Mouse (Mus musculus): ENCODE data around the gene Pfkfb2. TPM values are rescaled to one million over a fixed set of nuclear protein-coding genes. Genes with fewer than 3 reads are reported as not detected.

Gene Pfkfb2
- polyA plus RNA-seq, 1 experiment from 2014 or later = 4.5 TPM

GRCm38 (mm10) chr1:130717291-130717871 lies 11.7 kb downstream of the Pfkfb2 start, which contains the start of gene Yod1:
Gene Yod1, plus strand, starts transcription at chr1:130717327.
- peak within 1 kb of the TSS; percentile 84 for H3K4me3 ChIP-seq (replicated peaks)
- H3K27me3 ChIP-seq = no peaks in the 10 kb centered on the region
- H3K9ac ChIP-seq = peak within 1 kb of the TSS; percentile 89
- no peaks in the 10 kb centered on the region for H3K9me3 ChIP-seq (replicated peaks)
- peak within 1 kb of the TSS; percentile 98 for H3K4me2 ChIP-seq
- ATAC-seq (ENCODE audit: low read depth) = peak; percentile 64
- DNase-seq = peak; percentile 75
- peaks cover 50% of the 10 kb centered on the region for H3K4me1 ChIP-seq (replicated peaks)
- WGBS (ENCODE audit: insufficient replicate concordance) = under 1% methylated on average over 54 of the region's 54 CpGs
- peaks cover 27% of the 10 kb centered on the region for H3K36me3 ChIP-seq
- H3K27ac ChIP-seq = peak within 1 kb of the TSS; percentile 97

GRCm38 (mm10) chr1:130716513-130717290 lies 12.4 kb downstream of the Pfkfb2 start:
- WGBS (ENCODE audit: insufficient replicate concordance) = under 1% methylated on average over 42 of the region's 42 CpGs
- peak; percentile 12 for ATAC-seq (ENCODE audit: low read depth)

GRCm38 (mm10) chr1:130716218-130716512 lies 12.9 kb downstream of the Pfkfb2 start:
- H3K9ac ChIP-seq = peak overlapping the region; percentile 89
- H3K9me3 ChIP-seq (replicated peaks) = no peaks in the 10 kb centered on the region
- no peak for DNase-seq
- peak overlapping the region; percentile 97 for H3K27ac ChIP-seq
- H3K27me3 ChIP-seq = no peaks in the 10 kb centered on the region
- 0% methylated on average over 3 of the region's 3 CpGs for WGBS (ENCODE audit: insufficient replicate concordance)
- peaks cover 30% of the 10 kb centered on the region for H3K36me3 ChIP-seq
- peaks cover 50% of the 10 kb centered on the region for H3K4me1 ChIP-seq (replicated peaks)
- H3K4me2 ChIP-seq = peak overlapping the region; percentile 98
- ATAC-seq (ENCODE audit: low read depth) = peak; percentile 9
- H3K4me3 ChIP-seq (replicated peaks) = peak overlapping the region; percentile 84

More at GRCm38 (mm10) chr1:130716513-130717290, 12.4 kb downstream of the Pfkfb2 start:
- Histone ChIP-seq H3K4me1 (replicated peaks) (peaks cover 50% of the 10 kb centered on the region), H3K4me3 (replicated peaks) (peak overlapping the region; percentile 84), H3K27me3 (no peaks in the 10 kb centered on the region), H3K36me3 (peaks cover 26% of the 10 kb centered on the region), H3K4me2 (peak overlapping the region; percentile 98), H3K9me3 (replicated peaks) (no peaks in the 10 kb centered on the region), H3K27ac (peak overlapping the region; percentile 97), H3K9ac (peak overlapping the region; percentile 89)
- DNase-seq = no peak

- Histone ChIP-seq H3K9me3 (replicated peaks) (no peaks in the 10 kb centered on the region), H3K27ac (peak within 1 kb of the TSS; percentile 97), H3K9ac (peak within 1 kb of the TSS; percentile 89), H3K36me3 (peaks cover 30% of the 10 kb centered on the region), H3K27me3 (no peaks in the 10 kb centered on the region), H3K4me2 (peak within 1 kb of the TSS; percentile 98), H3K4me1 (replicated peaks) (peaks cover 49% of the 10 kb centered on the region), H3K4me3 (replicated peaks) (peak within 1 kb of the TSS; percentile 84)
- peak; percentile 95 for DNase-seq
- peak; percentile 88 for ATAC-seq (ENCODE audit: low read depth)
- WGBS (ENCODE audit: insufficient replicate concordance) = under 1% methylated on average over 38 of the region's 38 CpGs
Observed at GRCm38 (mm10) chr1:130715561-130716217, 13.4 kb downstream of the Pfkfb2 start, which contains the start of gene Gm29427. Gene Gm29427, minus strand, starts transcription at chr1:130715799.

GRCm38 (mm10) chr1:130714046-130714445 lies 15.0 kb downstream of the Pfkfb2 start:
- H3K4me3 ChIP-seq (replicated peaks) = peak overlapping the region; percentile 84; the same call in 1 of the 2 replicates
- H3K4me2 ChIP-seq = peak overlapping the region; percentile 98
- ATAC-seq (ENCODE audit: low read depth) = no peak
- DNase-seq = no peak
- 81% methylated on average over 4 of the region's 4 CpGs for WGBS (ENCODE audit: insufficient replicate concordance)
- 0 out of 2 replicates have a peak overlapping the region, but pooled peaks have one; percentile 1 for H3K9ac ChIP-seq
- H3K27ac ChIP-seq = no peak overlapping the region
- no peaks in the 10 kb centered on the region for H3K27me3 ChIP-seq
- no peaks in the 10 kb centered on the region for H3K9me3 ChIP-seq (replicated peaks)
- peaks cover 36% of the 10 kb centered on the region for H3K36me3 ChIP-seq
- peaks cover 42% of the 10 kb centered on the region for H3K4me1 ChIP-seq (replicated peaks)

- H3K9me3 ChIP-seq (replicated peaks) = no peaks in the 10 kb centered on the region
- H3K36me3 ChIP-seq = peaks cover 66% of the 10 kb centered on the region
- ATAC-seq (ENCODE audit: low read depth) (no peak), DNase-seq (no peak)
- H3K9ac ChIP-seq = no peak overlapping the region
- H3K27me3 ChIP-seq = no peaks in the 10 kb centered on the region
- H3K4me2 ChIP-seq = no peak overlapping the region
- H3K4me1 ChIP-seq (replicated peaks) = peaks cover 32% of the 10 kb centered on the region
- peak overlapping the region; percentile 11; the same call in 1 of the 2 replicates for H3K27ac ChIP-seq
- no peak overlapping the region for H3K4me3 ChIP-seq (replicated peaks)
- 84% methylated on average over 22 of the region's 22 CpGs for WGBS (ENCODE audit: insufficient replicate concordance)
Observed at GRCm38 (mm10) chr1:130710283-130711080, 18.6 kb downstream of the Pfkfb2 start.

- ATAC-seq (ENCODE audit: low read depth) (no peak), DNase-seq (no peak)
- no peak overlapping the region for H3K4me3 ChIP-seq (replicated peaks)
- no peaks in the 10 kb centered on the region for H3K27me3 ChIP-seq
- no peaks in the 10 kb centered on the region for H3K9me3 ChIP-seq (replicated peaks)
- peaks cover 93% of the 10 kb centered on the region for H3K36me3 ChIP-seq
- H3K9ac ChIP-seq = no peak overlapping the region
- no peak overlapping the region for H3K27ac ChIP-seq
- no peak overlapping the region for H3K4me2 ChIP-seq
- 67% methylated on average over 2 of the region's 2 CpGs for WGBS (ENCODE audit: insufficient replicate concordance)
- peaks cover 9% of the 10 kb centered on the region for H3K4me1 ChIP-seq (replicated peaks)
Observed at GRCm38 (mm10) chr1:130703613-130704012, 25.4 kb downstream of the Pfkfb2 start.

- peaks cover 92% of the 10 kb centered on the region for H3K36me3 ChIP-seq
Observed at GRCm38 (mm10) chr1:130701976-130702375, 27.1 kb downstream of the Pfkfb2 start.

GRCm38 (mm10) chr1:130699937-130700633 lies 29.0 kb downstream of the Pfkfb2 start:
- no peak overlapping the region for H3K4me2 ChIP-seq
- H3K4me1 ChIP-seq (replicated peaks) = peaks cover 9% of the 10 kb centered on the region
- WGBS (ENCODE audit: insufficient replicate concordance) = 83% methylated on average over 10 of the region's 10 CpGs
- peaks cover 85% of the 10 kb centered on the region for H3K36me3 ChIP-seq
- H3K27me3 ChIP-seq = no peaks in the 10 kb centered on the region
- no peak overlapping the region for H3K27ac ChIP-seq
- H3K4me3 ChIP-seq (replicated peaks) = no peak overlapping the region
- no peaks in the 10 kb centered on the region for H3K9me3 ChIP-seq (replicated peaks)
- H3K9ac ChIP-seq = no peak overlapping the region
- ATAC-seq (ENCODE audit: low read depth) (no peak), DNase-seq (no peak)

More at GRCm38 (mm10) chr1:130701976-130702375, 27.1 kb downstream of the Pfkfb2 start:
- Histone ChIP-seq H3K27ac (no peak overlapping the region), H3K27me3 (no peaks in the 10 kb centered on the region), H3K4me1 (replicated peaks) (peaks cover 9% of the 10 kb centered on the region), H3K4me2 (no peak overlapping the region), H3K9ac (no peak overlapping the region), H3K9me3 (replicated peaks) (no peaks in the 10 kb centered on the region), H3K4me3 (replicated peaks) (no peak overlapping the region)
- no peak for DNase-seq
- ATAC-seq (ENCODE audit: low read depth) = no peak
- WGBS (ENCODE audit: insufficient replicate concordance) = 93% methylated on average over 11 of the region's 11 CpGs

GRCm38 (mm10) chr1:130698601-130699000 lies 30.5 kb downstream of the Pfkfb2 start:
- H3K9ac ChIP-seq = no peak overlapping the region
- no peaks in the 10 kb centered on the region for H3K4me1 ChIP-seq (replicated peaks)
- no peak overlapping the region for H3K27ac ChIP-seq
- no peak overlapping the region for H3K4me2 ChIP-seq
- H3K36me3 ChIP-seq = peaks cover 72% of the 10 kb centered on the region
- 85% methylated on average over 5 of the region's 5 CpGs for WGBS (ENCODE audit: insufficient replicate concordance)
- no peaks in the 10 kb centered on the region for H3K9me3 ChIP-seq (replicated peaks)
- ATAC-seq (ENCODE audit: low read depth) = no peak
- H3K27me3 ChIP-seq = no peaks in the 10 kb centered on the region
- no peak for DNase-seq
- H3K4me3 ChIP-seq (replicated peaks) = no peak overlapping the region
